Mouse (Mus musculus) c-Kit-positive CD71-negative TER-119-negative erythroid progenitor cells, embryonic 14.5 days (primary cell): Measurements from ENCODE around the gene Smim20.

Experiments used
- DNase-seq: peaks from one replicate; pipeline ENCODE4 v3.0.0-alpha.2; 2013; ENCODE audit warnings: low read depth

The Smim20 gene

GRCm38 (mm10) chr5:53266181-53266580, 702 bp upstream of the Smim20 start:
- DNase-seq = no peak

- DNase-seq = no peak
Observed at GRCm38 (mm10) chr5:53268095-53268692, 1.3 kb downstream of the Smim20 start.

GRCm38 (mm10) chr5:53269799-53270198, 2.9 kb downstream of the Smim20 start:
- no peak for DNase-seq

GRCm38 (mm10) chr5:53270947-53271711, 4.2 kb downstream of the Smim20 start:
- no peak for DNase-seq

- DNase-seq = no peak
Observed at GRCm38 (mm10) chr5:53272626-53273025, 5.7 kb downstream of the Smim20 start.

- no peak for DNase-seq
Observed at GRCm38 (mm10) chr5:53273699-53274430, 7.0 kb downstream of the Smim20 start.

GRCm38 (mm10) chr5:53274811-53275355, 8.0 kb downstream of the Smim20 start:
- no peak for DNase-seq

GRCm38 (mm10) chr5:53275376-53275775, 8.5 kb downstream of the Smim20 start:
- DNase-seq = no peak

GRCm38 (mm10) chr5:53276470-53277022, 9.7 kb downstream of the Smim20 start:
- no peak for DNase-seq

GRCm38 (mm10) chr5:53277716-53278263, 10.9 kb downstream of the Smim20 start:
- DNase-seq = no peak

- no peak for DNase-seq
Observed at GRCm38 (mm10) chr5:53279216-53279813, 12.4 kb downstream of the Smim20 start.

GRCm38 (mm10) chr5:53282487-53282886, 15.6 kb downstream of the Smim20 start:
- no peak for DNase-seq

GRCm38 (mm10) chr5:53286406-53286805, 19.5 kb downstream of the Smim20 start:
- no peak for DNase-seq

- no peak for DNase-seq
Observed at GRCm38 (mm10) chr5:53289438-53289837, 22.6 kb downstream of the Smim20 start.

GRCm38 (mm10) chr5:53294627-53295026, 27.7 kb downstream of the Smim20 start:
- DNase-seq = no peak

GRCm38 (mm10) chr5:53296961-53297360, 30.1 kb downstream of the Smim20 start:
- DNase-seq = no peak

GRCm38 (mm10) chr5:53301496-53301895, 34.6 kb downstream of the Smim20 start:
- no peak for DNase-seq

GRCm38 (mm10) chr5:53302895-53303670, 36.2 kb downstream of the Smim20 start:
- DNase-seq = no peak

- DNase-seq = no peak
Observed at GRCm38 (mm10) chr5:53303941-53304340, 37.1 kb downstream of the Smim20 start.

GRCm38 (mm10) chr5:53304936-53305335, 38.1 kb downstream of the Smim20 start:
- no peak for DNase-seq

GRCm38 (mm10) chr5:53306864-53307263, 40.0 kb downstream of the Smim20 start:
- no peak for DNase-seq
